Mouse (Mus musculus) olfactory bulb, adult 2 months (tissue): Measurements from ENCODE around the gene Gm4756. TPM values are rescaled to one million over a fixed set of nuclear protein-coding genes. Genes with fewer than 3 reads are reported as not detected.
"Not testable (repeated sequence)": the region's sequence is repeated elsewhere in the genome, so short reads cannot be mapped to it uniquely, and the experiment has no call there.

Experiments
- H3K27ac ChIP-seq: fragments of 200-500 bp; 2 replicates; pipeline ENCODE4 v1.5.1; 2012; ENCODE audit warnings: low read depth, low read length; ENCODE audit not compliant: insufficient read depth
- H3K4me1 ChIP-seq: fragments of 200-500 bp; 2 replicates; pipeline ENCODE4 v1.6.1; 2012; ENCODE audit warnings: low read length; ENCODE audit not compliant: control insufficient read depth, insufficient read depth
- H3K4me3 ChIP-seq: fragments of 200-500 bp; 2 replicates; pipeline ENCODE4 v1.5.1; 2012; ENCODE audit warnings: mild to moderate bottlenecking, low read depth, low read length, moderate library complexity; ENCODE audit not compliant: insufficient read depth
- CTCF ChIP-seq: fragments of 200-500 bp; IDR thresholded peaks from 2 replicates; pipeline ENCODE4 v1.5.1; 2012; ENCODE audit warnings: low read depth, mild to moderate bottlenecking, low read length, moderate library complexity; ENCODE audit not compliant: insufficient read depth
- POLR2A ChIP-seq: fragments of 200-500 bp; IDR thresholded peaks from 2 replicates; pipeline ENCODE4 v1.6.1; 2012; ENCODE audit warnings: mild to moderate bottlenecking, low read depth, low read length, moderate library complexity; ENCODE audit not compliant: insufficient read depth
- WGBS: fragments of 180-500 bp; shearing (Covaris S2); methylation state at CpG from one replicate; pipeline ENCODE4 v1.1.7; 2018; 5-methylcytosine and 5-hydroxymethylcytosine counted together
- polyA plus RNA-seq: library from polyadenylated mRNA; stranded (reverse); fragments of >200 nt; gene quantifications from 2 replicates; pipeline ENCODE4 v1.2.4, GENCODE M21; 2012; ENCODE audit warnings: low replicate concordance; ENCODE audit not compliant: missing spikeins, insufficient read depth, insufficient read length

The Gm4756 gene
- polyA plus RNA-seq, 1 experiment: not detected

- TF ChIP-seq CTCF (no peak), POLR2A (no peak)
- WGBS: 2% methylated on average over 28 of the region's 28 CpGs
- Histone ChIP-seq H3K4me1 (peaks cover 3% of the 10 kb centered on the region), H3K4me3 (peak overlapping the region; percentile 72), H3K27ac (peak overlapping the region; percentile 58)
These were observed 14.7 kb upstream of the Gm4756 start for GRCm38 (mm10) chr12:72664020-72664734.

DNA sequence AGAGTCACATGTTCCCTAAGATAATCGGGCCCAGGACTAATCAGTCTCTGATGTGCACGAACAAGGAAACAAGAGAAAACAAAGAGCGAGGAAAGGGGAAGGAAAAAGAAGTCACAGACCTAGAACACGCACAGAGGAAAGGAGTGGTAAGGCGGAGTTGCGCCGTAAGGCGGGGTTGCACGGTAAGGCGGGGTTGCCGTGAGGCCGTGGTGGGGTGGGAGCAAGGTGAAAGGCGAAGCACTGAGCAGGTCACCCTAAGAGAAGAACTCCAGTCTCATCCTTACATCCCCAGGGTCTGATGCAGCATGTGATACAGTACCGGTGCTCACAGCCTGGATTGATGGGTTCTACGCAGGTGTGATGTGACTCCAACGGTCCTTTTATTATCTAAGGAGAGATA is 6.3 kb upstream of the Gm4756 start:
- TF ChIP-seq POLR2A: no peak
- no peak for TF ChIP-seq CTCF
- no peak overlapping the region for H3K27ac ChIP-seq
- H3K4me3 ChIP-seq: no peak overlapping the region
- 95% methylated on average over 16 of the region's 16 CpGs for WGBS
- H3K4me1 ChIP-seq: no peaks in the 10 kb centered on the region

DNA sequence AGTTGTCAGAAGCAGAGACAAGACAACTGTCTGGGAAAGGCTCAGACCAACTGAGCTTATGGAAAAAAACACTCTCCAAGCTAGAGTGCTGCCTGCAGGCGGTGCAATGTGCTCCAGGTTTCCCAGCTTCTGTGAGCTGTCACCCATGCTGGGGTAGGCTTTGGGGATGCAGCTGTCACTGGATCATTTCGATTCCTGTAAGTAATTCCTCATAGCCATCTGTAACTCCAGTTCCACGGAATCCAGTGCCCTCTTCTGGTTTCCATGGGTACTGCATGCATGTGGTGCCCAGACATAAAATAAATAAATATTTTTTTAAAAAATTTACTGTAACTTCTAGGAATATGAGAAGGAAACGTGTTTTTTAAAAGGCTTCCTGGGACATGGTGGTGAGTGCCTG is 5.2 kb upstream of the Gm4756 start:
- no peak for TF ChIP-seq POLR2A
- no peak overlapping the region for H3K27ac ChIP-seq
- no peak overlapping the region for H3K4me3 ChIP-seq
- H3K4me1 ChIP-seq: no peaks in the 10 kb centered on the region
- WGBS: 12% methylated on average over 4 of the region's 4 CpGs

DNA sequence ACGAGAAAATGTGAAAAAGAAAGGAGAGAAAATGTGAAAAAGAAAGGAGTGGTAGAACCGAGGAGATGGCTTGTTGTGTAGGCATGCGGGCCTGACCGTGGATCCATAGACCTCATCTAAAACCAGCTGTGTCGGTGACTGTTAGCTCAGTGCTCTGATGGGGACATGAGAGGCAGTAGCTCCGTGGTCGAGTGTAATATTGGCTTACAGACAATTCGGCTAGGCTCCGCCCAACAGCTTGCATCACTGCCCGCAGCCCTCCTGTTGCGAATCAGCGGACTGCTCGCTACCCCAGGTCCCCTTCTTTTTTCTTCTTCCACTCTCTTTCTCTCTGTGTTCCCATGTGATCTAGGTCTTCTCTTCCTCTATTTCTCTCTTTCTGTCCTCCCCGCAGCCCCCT is 540 bp downstream of the Gm4756 start:
- WGBS: 89% methylated on average over 14 of the region's 14 CpGs
- no peak overlapping the region for H3K27ac ChIP-seq
- no peak for TF ChIP-seq CTCF
- TF ChIP-seq POLR2A: no peak
- no peak overlapping the region for H3K4me3 ChIP-seq
- no peaks in the 10 kb centered on the region for H3K4me1 ChIP-seq

GRCm38 (mm10) chr12:72638025-72638424 is 11.4 kb downstream of the Gm4756 start:
- TF ChIP-seq POLR2A (no peak), CTCF (no peak)
- 85% methylated on average over 3 of the region's 3 CpGs for WGBS
- Histone ChIP-seq H3K4me1 (no peaks in the 10 kb centered on the region), H3K27ac (no peak overlapping the region), H3K4me3 (no peak overlapping the region)

DNA sequence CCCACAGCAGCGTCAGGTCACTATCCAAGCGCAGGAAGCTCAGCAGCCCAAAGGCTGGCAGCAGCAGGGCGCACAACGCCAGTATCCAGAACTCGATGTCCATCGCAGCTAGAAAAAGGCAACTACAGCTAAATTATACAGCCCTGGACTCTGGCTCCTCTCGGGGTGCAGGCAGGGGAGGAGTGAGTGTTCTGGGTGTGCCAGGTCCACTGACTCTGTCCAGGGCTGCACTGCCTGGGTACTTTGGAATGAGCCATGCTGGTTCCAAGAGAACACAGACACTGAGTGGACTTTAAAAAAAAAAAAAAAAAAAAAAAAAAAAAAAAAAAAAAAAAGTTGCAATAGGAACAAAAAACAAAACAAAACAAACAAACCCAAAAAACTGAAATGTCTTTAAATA is 20.7 kb downstream of the Gm4756 start:
- 94% methylated on average over 7 of the region's 7 CpGs for WGBS
- Histone ChIP-seq H3K27ac (no peak overlapping the region), H3K4me3 (no peak overlapping the region), H3K4me1 (no peaks in the 10 kb centered on the region)
- TF ChIP-seq CTCF (no peak), POLR2A (no peak)

- H3K4me3 ChIP-seq: no peak overlapping the region
- no peaks in the 10 kb centered on the region for H3K4me1 ChIP-seq
- TF ChIP-seq CTCF (no peak), POLR2A (no peak)
- H3K27ac ChIP-seq: no peak overlapping the region
- WGBS: 86% methylated on average over 5 of the region's 5 CpGs
These were observed 26.5 kb downstream of the Gm4756 start for GRCm38 (mm10) chr12:72622853-72623496.

GRCm38 (mm10) chr12:72621441-72621840 is 28.0 kb downstream of the Gm4756 start:
- Histone ChIP-seq H3K27ac (no peak overlapping the region), H3K4me3 (no peak overlapping the region), H3K4me1 (no peaks in the 10 kb centered on the region)
- WGBS: 81% methylated on average over 1 of the region's 1 CpGs
- TF ChIP-seq POLR2A: no peak

GRCm38 (mm10) chr12:72620856-72621255 is 28.6 kb downstream of the Gm4756 start:
- 94% methylated on average over 7 of the region's 7 CpGs for WGBS

DNA sequence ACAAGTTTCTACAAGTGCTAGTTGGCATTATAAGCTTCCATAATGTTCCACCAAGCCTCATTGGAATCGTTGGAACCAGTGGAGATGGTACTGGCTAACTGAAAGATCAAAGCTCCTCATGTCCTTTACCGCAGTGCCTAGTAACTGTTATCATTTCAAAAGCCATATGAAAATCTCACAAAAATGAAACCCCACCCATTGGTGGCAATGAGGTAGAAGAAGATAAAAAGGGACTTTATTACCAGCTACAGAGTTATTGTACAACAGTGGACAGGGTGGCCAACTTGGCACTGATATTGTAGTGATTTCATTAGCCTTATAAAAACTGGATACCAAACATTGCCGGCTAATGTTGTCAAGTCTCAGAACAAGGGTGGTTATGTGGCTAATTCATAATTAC is 37.4 kb downstream of the Gm4756 start:
- WGBS: 86% methylated on average over 3 of the region's 3 CpGs
- Histone ChIP-seq H3K27ac (no peak overlapping the region), H3K4me3 (no peak overlapping the region), H3K4me1 (no peaks in the 10 kb centered on the region)
- TF ChIP-seq POLR2A: no peak
- no peak for TF ChIP-seq CTCF

More at GRCm38 (mm10) chr12:72620856-72621255, 28.6 kb downstream of the Gm4756 start:
- no peak overlapping the region for H3K4me3 ChIP-seq
- no peak overlapping the region for H3K27ac ChIP-seq
- H3K4me1 ChIP-seq: no peaks in the 10 kb centered on the region
- TF ChIP-seq POLR2A (no peak), CTCF (no peak)

DNA sequence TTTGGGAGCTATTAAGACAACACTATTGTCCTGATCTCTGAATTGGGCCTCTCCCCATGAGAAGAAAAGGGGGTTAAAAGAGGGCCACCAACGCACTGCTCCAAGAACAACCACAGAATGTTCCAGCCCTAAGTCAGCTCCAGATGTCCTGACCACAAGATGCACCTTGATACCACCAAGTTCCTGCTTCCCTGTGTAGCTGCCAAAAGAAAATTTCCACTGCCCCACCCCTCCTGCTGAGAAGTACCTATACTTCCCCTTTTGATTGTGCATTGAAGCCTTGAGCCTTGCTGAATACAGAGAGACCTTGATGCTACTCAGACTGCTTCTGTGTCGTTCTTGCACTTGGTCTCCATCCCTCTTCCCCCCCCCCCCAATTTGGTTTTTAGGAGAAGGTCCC is 50.7 kb downstream of the Gm4756 start:
- not testable (repeated sequence) for H3K27ac ChIP-seq
- WGBS: 94% methylated on average over 2 of the region's 2 CpGs

More for the DNA sequence above, 50.7 kb downstream of the Gm4756 start:
- H3K4me3 ChIP-seq, H3K4me1 ChIP-seq: not testable (repeated sequence)
